Mouse (Mus musculus) layer of hippocampus, adult 9-11 months (tissue): ENCODE data around the gene Ctnna3.
A peak's percentile ranks its signal among the peaks of the same experiment; 100 is the strongest.
"Not testable (repeated sequence)": the region's sequence is repeated elsewhere in the genome, so short reads cannot be mapped to it uniquely, and the experiment has no call there.

Experiments
- DNase-seq: peaks from one replicate; pipeline ENCODE4 v3.0.0; 2022

Gene Ctnna3

DNA sequence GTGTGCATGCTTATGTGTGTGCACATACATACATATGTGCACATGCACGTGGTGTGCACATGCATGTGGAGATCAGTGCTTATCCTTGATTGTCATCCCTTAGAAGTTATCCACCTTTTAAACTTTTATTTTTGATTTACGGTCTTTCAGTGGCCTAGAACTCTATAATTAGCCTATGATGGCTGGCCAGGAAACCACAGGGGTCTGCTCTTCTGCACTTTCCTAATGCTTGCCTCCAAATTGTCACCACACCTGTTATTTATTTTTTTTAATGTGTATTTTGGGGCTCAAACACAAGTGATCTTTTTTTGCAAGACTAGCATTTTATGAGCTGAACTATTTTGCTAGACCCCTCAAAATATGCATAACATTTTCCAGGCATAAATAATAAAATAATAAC lies 1214.1 kb downstream of the Ctnna3 start:
- DNase-seq: no peak

DNA sequence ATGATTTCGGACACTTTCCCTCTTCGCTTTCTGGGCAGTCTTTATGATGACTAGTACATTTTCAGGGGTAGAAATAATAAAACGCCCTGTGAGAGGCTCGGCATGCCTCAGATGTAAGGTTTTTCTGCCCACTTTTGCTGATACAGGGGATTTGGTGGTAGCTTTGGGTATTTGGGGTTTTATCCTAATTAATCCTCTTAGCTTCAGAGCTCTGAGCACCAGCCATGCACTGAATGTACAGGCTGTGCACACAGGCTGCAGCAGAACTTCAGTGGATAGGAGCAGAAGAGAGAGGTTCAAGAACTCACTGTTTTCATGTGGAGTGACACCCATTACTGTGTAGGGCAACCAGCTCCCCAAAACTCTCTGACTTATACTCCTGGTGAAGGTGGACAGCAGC lies 1231.3 kb downstream of the Ctnna3 start:
- no peak for DNase-seq

DNA sequence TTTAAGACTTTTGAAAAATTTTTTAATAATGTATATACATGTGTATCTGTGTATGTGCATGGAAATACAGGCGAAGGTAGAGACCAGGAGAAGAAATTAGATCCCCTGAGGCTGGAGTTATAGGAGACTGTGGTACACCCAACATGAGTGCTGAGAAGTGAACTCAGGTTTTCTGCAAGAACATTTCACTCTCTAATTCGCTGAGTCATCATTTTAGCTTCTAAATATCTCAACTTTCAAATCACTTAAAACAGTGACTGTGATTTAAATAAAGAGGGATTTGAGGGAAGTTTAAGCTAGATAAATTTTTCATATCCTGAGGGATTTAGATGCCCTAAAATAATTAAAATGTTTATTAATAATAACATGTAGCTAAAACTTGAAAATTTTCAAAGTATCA lies 1241.6 kb downstream of the Ctnna3 start:
- no peak for DNase-seq

DNA sequence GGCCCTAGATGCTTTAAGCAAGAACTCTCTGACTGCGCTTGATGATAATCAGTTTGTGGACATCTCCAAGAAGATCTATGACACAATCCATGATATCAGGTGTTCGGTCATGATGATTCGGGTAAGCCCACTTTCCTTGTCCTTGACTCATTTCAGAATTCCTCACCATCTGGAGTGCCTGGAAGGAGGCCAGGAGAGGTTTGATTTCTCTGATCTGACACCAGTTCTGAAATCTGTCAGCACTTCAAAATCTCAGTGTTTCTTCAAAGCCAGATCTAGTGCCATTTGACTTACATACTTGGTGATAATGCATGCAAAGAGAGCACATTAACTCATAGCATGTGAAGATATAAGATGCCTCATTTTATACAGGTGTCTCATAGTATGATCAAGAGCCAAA lies 1245.9 kb downstream of the Ctnna3 start:
- no peak for DNase-seq

DNA sequence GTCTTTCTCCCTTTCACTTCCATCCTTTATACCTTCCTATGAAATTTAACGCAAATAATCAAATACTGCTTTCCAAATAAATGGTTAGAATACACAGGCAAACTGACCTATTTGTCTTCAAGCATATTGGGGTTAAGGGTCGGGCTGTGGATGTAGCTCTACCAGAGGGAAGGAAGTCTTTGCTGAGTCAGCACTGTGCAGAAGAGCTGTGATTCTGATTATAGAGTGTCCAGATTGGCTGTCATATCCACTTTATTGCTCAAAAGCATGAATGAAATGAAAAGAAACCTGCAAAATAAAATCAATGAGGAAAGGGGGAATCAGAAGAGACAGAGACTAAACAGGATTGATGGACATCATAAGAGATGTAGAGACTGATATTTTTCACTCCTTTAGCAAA lies 1280.1 kb downstream of the Ctnna3 start:
- DNase-seq: no peak

DNA sequence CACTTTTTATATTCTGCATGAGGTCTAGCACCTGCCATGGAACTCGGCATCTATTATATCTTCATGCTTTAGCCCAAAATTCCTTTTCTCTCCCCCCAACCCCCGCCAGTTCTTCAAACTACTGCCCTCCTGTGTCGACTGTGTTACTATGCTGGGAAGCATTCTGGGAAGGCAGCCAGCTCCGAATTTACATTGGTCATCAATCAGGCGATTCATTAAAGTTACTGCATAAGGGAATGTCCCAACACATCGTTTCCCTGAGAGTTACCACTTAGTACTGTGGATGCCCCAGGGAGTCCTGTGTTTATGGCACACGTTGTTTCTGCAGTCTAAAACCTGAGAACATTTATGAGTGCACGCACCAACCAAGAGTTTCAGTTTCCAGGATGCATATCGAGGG lies 1288.1 kb downstream of the Ctnna3 start:
- DNase-seq: peak; percentile 4

DNA sequence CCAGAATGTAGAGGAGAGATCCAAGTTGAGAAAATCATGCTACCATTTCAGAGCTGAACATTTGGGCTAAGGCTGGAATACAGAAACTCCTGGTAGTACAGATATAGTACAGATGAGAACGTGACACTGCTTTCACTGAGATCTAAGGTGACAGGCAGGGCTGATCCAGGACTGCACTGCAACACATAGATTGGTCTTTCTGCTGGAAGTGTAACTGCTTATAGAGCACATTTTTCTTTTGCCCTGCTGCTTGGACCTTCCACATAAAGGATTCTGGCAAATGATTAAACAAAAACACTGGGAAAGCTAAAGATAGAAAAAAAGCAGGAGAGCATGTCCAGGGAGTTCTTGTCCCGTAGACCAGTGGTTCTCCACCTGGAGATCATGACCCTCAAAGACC lies 1305.8 kb downstream of the Ctnna3 start:
- no peak for DNase-seq

DNA sequence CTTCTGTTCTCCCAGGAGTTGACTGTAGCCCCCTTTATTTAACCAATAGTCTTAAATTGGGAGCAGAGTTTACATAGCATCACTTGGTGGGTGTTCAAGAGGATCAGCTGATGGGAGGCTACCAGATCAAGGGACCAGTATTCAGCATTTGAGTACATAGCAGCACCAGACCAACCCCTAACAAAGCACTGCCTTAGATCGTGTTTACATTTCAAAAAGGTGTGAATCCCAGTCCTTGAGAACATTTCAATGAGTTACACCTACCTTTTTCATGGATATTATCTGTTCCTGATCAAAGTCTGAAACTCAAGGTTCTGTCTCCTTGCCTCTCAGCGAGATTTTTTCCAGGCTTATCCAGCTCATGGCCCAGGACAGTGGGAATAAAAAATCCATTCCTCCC lies 1306.7 kb downstream of the Ctnna3 start:
- no peak for DNase-seq

DNA sequence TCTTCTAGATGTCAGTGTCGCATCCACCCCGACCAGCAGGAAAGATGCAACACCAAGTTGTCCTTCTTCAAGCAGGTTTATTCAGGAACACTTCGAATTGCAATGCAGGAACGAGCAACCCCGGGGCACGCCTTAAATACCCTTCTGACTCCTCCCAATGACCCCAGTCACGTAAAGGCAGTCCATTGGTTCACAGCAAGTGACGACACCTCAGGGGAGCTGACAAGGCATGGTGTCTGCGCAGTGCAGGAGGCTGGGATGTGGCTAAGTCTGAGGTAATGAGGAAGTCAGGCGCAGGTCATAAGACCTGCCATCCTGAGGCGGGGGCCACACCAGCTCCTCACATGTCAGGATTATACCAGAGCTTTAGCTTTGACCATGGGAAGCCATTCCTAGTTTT lies 1311.8 kb downstream of the Ctnna3 start:
- not testable (repeated sequence) for DNase-seq

DNA sequence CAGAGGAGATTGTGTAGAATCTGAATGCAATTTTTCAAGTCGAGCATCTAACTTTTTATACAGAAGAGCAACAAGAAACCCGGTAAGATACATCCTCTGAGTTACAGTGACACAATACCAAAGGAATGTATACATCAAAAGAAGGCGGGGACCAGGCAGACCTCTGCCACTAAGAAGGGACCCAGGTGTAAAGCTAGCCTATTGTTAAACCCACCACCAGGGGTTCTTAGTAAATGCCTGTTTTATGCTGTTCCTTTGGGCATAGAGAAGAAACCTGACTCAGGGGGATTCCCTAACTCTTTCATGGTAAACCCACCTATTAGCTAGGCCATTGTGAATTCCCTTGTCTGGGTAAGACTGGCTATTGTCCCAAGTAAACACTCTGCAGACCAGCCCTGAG lies 1314.2 kb downstream of the Ctnna3 start:
- not testable (repeated sequence) for DNase-seq

DNA sequence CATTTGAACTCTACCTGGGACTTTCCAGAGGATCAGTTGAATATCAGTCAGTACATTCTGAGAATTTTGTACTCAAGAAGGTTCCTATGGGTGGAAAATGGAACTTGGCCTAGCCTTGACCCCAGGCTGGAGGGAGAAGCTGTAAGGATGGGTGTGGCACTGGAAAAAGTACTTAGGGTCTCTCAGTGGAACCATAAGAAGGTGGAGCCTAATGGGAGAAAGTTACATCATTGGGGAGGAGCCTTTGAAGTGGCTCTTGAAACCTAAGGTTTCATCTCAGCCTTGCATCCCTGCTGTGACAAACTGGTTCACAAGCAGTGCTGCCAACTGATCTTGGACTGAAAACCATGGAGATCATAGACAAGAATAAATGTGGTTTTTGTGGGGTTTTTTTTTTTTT lies 1318.8 kb downstream of the Ctnna3 start:
- DNase-seq: no peak

DNA sequence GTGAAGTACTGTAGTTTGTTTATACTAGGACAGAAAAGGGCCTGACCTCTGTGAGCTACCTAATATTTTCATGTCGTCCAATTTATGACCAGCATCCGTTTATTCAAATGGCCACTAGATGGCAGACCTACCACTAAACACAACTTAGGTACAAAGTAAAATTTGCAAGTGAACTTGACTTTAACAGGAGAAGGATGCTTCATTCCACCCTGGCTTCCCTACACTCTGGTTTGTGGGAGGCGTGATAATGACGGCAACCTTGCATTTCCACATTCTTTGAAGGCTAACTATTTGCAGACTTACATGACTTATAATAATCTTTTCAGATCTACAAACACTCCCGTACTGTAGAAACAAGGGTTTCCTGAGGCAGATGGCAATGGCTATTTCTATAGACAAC lies 1320.9 kb downstream of the Ctnna3 start:
- DNase-seq: peak; percentile 8

DNA sequence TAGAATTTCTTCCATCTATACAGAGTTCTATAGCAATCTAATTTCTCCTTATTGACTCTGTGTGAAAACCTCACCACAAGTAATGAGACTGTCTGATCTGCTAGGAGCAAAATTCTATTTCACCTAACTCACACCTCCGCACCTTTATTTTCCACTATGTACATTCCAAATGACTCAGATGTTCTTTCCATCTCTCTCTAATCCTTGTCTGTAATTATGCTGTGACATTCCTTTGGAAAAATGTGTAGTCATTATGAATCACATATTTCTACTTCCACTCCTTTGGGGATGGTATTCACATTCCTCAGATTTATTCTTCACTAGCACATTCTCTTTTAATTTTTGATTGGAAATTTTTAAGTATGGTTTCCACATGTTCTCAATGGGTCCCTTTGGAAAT lies 1406.4 kb downstream of the Ctnna3 start:
- no peak for DNase-seq

DNA sequence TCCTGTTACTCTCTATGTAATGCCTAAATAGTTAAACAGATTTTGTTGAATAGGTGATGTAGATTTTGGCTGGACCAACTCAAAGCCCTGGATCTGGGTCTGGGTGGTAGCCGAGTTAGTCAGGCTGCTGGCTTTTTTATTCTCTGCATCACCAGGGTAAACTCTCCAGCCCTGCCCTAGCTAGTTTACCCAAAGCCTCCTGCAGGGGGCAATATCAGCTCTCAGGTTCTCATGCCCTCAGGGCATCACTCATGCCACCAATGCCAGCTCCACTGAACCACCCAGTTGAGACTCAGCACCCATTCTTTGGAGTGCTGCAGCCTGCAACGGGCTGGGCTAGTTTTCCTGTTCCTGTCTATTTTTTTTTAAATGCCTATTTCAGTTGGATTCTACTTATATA lies 1431.5 kb downstream of the Ctnna3 start:
- no peak for DNase-seq

DNA sequence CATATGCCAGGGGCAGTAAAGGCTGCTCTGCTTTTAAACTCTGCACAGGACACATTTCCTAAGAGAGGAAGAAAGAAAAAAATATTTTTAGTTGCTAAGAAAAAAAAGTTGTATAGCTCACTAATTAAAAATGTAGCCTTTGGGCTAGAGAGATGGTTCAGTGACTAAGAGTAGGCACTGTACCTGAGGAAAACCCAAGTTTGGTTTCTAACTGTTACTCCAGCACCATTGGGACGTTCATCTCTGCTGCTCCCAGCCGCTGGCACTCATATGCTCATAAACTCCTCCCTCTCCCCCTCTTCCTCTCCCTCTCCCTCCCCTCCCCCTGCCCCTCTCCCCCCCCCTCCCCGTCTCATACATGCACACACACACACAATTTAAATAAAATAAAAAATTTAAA lies 1441.0 kb downstream of the Ctnna3 start:
- no peak for DNase-seq

DNA sequence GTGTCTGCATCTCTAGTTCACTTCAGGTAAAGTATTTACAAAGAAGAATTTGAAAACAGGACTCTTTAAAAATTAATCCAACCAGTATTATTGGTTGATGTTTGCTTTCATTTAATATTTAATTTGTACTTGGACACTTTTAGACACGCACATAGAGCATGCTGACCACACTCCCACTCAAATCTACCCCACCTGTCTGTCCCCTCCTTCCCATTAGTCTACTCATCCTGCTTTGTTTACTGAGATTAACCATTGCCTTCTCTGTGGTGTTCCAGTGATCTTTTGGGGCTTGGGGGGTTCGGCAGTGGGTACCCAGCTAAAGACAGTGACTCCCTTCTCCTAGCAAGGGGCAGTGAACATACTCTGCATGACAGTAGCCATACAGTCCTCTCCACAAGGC lies 1446.6 kb downstream of the Ctnna3 start:
- DNase-seq: no peak

DNA sequence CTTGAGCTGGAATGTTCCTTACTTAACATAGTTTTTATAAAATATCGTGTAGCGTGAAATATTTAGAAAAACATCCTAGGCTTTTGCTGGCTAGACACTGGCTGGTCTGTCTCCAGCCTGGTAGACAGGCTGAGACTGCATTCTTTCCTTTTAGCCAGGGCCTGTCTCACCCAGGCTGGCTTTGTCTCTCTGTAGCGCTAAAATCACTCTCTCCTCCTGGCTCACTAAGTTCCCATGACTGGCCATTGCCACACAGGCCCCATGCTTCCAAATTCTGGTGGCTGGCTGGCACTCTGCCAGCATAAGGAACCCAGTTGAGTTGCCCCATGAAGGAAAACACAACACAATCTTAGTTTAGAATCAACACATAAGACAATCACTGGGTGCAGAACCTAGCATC lies 1450.0 kb downstream of the Ctnna3 start:
- DNase-seq: no peak

DNA sequence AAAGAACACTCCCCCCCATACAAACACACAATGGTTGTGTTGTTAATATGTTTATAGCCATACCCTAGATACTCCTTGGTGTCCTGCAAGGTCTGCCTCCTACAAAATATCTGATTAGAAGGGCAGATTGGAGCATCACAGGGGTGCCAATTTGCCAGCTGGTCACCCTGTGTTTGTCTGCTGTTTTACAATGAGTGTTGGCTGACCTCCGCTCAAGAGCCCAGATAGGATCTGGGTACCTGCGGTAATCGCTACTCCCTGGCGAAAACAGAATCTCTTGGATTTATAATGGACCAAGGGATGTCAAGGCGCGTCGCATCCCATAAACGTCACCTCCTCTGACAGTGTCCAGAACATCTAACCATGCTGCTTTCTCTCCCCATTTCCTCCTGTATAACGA lies 1457.0 kb downstream of the Ctnna3 start:
- no peak for DNase-seq

DNA sequence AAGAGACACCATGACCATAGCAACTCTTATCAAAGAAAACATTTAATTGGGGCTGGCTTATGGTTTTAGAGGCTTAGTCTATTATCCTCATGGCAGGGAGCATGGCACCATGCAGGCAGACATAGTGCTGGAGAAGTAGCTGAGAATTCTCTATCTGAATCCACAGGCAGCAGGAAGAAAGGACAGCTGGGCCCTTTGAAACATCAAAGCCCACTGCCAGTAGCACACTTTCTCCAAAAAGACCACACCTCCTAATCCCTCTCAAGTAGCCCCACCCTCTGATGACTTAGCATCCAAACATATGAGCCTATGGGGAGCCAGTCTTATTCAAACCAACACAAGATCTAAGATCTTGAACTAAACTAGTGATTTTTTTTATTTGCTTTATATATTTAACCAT lies 1462.6 kb downstream of the Ctnna3 start:
- DNase-seq: no peak

DNA sequence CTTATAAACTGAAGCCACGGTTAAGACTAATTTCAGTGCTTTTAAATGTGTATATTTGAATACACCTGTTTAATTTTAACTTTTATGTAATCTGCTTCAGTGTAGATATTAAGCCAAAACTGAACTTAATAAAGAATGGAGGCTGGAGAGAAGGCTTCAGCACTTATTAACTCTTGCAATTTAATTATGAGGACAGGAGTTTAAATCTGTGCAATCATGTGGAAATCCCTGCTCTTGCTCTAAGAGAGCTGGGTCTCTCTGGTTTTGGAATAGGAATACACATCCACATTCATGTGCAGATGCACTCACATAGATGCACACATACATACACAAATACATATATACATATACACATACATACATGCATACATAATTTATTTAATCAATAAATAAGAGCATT lies 1468.8 kb downstream of the Ctnna3 start:
- DNase-seq: no peak

DNA sequence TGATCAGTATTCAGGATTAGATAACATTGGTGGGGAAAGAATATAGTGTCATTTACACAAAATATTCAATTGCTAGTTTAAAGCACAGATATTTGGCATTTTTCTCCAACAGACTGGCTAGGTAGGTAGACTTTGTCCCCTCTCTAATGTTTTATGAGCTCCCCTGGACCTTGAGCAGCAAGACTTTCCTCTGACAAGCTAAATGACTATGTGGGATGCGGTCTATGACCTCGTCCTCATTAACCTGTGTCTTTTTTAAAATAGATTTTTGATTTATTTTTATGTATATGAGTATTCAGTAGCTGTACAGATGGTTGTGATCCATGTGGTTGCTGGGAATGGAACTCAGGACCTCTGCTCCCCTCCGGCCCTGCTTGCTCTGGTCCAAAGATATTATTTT lies 1471.8 kb downstream of the Ctnna3 start:
- DNase-seq: no peak

DNA sequence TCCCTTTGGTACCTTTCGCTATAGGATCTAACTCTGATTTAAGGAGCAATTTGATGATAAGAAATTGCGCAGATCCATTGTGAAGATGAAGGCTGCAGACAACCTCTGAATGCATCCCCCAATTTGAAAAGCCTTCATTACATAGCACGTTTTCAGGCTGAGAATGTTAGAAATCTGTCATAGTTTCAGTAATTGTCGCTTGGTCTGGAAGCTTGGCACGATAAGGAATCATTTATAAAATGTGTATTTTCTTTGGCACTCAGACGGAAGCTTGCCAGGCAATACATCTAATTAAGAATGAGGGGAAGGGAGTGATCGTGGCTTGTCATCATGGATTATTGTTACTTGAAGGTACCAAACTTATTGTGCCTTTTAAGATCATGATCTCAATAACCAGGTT lies 1511.1 kb downstream of the Ctnna3 start:
- DNase-seq: no peak

DNA sequence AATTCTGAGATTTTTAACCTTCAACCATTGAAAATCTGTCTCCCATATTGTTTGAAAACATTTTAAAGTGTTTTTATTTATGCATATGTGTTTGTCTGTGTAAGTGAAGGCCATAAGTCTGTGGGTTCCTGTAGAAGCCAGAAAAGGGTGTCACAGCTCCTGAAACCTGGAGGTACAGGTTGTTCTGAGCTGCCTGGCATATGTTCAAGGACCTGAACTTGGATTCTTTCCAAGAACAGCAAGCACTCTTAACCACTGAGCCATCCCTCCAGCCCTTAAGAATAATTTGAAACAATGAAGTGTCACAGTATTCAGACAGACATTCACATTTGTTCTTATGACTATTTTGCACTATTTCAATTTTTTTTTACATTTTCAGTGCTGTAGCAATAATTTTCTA lies 1528.5 kb downstream of the Ctnna3 start:
- DNase-seq: no peak

DNA sequence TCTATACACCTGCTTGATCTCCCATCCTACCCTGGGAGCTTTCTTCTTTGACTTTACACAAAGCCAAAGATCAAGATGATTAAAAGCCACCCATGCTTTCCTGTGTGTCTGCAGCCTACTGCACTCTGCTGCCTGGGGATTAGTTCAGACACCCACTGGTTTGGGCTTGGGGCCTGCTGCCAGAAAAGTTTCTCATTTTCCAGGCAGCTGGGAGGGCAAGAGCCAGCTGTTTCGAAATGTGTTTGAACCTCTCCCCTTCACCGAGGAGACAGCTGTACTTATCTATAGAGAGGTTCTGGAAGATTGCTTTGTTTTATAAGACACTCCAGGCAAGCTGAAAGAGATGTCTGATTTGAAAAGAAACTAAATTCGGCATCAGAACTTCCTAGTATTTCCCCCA lies 1563.0 kb downstream of the Ctnna3 start:
- DNase-seq: no peak

DNA sequence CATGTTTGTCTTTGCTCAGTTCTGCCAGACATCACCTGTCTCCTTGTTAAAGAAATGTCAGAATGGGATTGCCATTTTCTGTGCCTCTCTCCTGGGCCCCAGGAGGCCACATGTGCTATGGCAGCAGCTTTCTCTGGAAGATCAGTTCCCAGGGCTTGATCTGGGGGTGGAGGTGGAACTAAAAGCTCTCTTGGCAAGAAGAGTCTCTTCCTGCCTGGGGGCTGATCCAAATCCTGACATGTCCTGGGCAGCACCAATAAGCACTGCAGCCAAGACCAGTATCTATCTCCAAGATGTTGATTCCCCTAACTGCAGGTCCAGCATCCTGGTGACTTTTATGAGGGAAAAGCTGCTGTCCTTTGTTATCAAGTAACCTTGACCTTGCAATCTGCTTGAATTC lies 1583.6 kb downstream of the Ctnna3 start:
- no peak for DNase-seq

DNA sequence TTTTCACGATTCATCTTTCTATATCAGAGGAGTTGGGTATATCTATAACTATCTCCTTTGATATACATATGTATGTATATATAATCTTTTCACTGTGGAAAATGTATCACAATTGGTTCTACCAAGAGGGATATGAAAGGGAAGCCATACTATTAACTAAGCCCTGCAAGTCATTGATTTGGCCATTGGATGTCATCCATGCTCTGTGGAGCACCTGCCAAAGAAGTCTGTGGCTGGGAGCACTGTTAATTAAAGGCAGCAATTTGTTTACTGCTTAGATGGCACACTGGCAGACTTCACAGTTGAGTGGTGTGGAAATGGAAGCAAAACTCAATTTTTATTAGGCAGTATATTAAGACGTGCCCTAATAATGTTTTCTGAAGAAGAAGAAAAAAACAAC lies 1592.8 kb downstream of the Ctnna3 start:
- DNase-seq: no peak
